Mouse (Mus musculus): ENCODE measurements around the gene Basp1. TPM values are rescaled to one million over a fixed set of nuclear protein-coding genes. Genes with fewer than 3 reads are reported as not detected.

The Basp1 gene
- total and polyA plus RNA-seq, 3 experiments = 1.8 to 2.4 (median 1.9) TPM

- TF ChIP-seq POLR2A (IDR thresholded peaks at IDR 0.05; ENCODE audit: insufficient read depth, low read depth, low read length) = no peak
- no peak for TF ChIP-seq CTCF (IDR thresholded peaks at IDR 0.05)
- no peak for TF ChIP-seq EP300 (IDR thresholded peaks at IDR 0.05; ENCODE audit: insufficient read depth, low read depth, low read length)
- WGBS = 67% methylated on average over 5 of the region's 5 CpGs
- H3K79me2 ChIP-seq (replicated peaks; ENCODE audit: control insufficient read depth, insufficient read depth, low read length) = no peaks in the 10 kb centered on the region
- intact Hi-C loops (cut with DNase I) = no loop called here
- no peaks in the 10 kb centered on the region for H3K36me3 ChIP-seq (ENCODE audit: control insufficient read depth, insufficient read depth, low read length)
- H3K4me1 ChIP-seq (ENCODE audit: control insufficient read depth, insufficient read depth, low read length) = no peaks in the 10 kb centered on the region
- no peak overlapping the region for H3K27ac ChIP-seq
- no peak overlapping the region for H3K9ac ChIP-seq (ENCODE audit: low read depth, low read length)
- DNase-seq = no peak
- no peak overlapping the region for H3K4me3 ChIP-seq
- H3K27me3 ChIP-seq (ENCODE audit: control insufficient read depth, insufficient read depth, low read length) = no peaks in the 10 kb centered on the region
Measured at GRCm38 (mm10) chr15:25405926-25406325, 7.6 kb downstream of the Basp1 start.

DNA sequence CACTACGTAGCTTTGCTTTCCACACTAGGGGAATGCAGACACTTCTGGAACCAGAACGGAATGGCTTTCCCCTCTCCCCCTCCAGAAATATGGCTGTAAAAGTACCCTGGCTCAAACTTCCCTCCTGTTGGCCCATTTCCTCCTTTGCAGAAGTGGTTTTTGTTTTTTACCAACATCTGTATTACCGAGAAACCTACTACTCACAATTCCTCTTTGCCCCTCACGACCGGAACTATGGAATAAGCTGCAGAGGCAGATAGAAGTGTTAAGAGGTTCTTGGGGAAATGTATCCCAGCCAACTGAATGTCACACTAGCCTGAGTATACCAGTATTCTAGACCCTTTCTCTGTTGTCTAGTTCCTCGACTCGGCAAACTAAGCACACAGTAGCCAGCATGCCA, 9.7 kb downstream of the Basp1 start:
- intact Hi-C loops (cut with DNase I) = no loop called here
- H3K36me3 ChIP-seq (ENCODE audit: control insufficient read depth, insufficient read depth, low read length) = no peaks in the 10 kb centered on the region
- no peak overlapping the region for H3K9ac ChIP-seq (ENCODE audit: low read depth, low read length)
- TF ChIP-seq POLR2A (IDR thresholded peaks at IDR 0.05; ENCODE audit: insufficient read depth, low read depth, low read length) = no peak
- no peak for TF ChIP-seq CTCF (IDR thresholded peaks at IDR 0.05)
- TF ChIP-seq EP300 (IDR thresholded peaks at IDR 0.05; ENCODE audit: insufficient read depth, low read depth, low read length) = no peak
- H3K27ac ChIP-seq = no peak overlapping the region
- no peaks in the 10 kb centered on the region for H3K27me3 ChIP-seq (ENCODE audit: control insufficient read depth, insufficient read depth, low read length)
- no peaks in the 10 kb centered on the region for H3K4me1 ChIP-seq (ENCODE audit: control insufficient read depth, insufficient read depth, low read length)
- H3K79me2 ChIP-seq (replicated peaks; ENCODE audit: control insufficient read depth, insufficient read depth, low read length) = no peaks in the 10 kb centered on the region
- DNase-seq = no peak
- 85% methylated on average over 7 of the region's 7 CpGs for WGBS
- no peak overlapping the region for H3K4me3 ChIP-seq

DNA sequence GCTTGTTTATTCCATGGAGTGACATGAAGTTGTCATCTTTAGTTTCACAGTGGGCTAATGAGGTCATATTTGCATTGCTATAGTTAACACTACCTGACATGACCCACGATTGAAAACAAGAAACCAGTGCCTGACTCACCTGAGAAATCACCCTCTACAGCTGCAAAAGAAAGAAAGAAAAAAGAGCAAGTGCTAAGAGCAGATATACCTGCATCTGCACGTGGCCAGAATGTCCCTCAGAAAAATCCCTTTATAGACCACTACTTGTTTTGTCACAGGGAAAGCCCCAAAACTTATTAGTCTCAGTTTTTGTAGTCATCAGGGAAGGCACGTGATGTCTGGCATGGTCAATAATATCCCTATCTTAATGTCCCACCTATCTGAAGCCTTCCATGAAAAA, 11.6 kb downstream of the Basp1 start:
- Histone ChIP-seq H3K36me3 (ENCODE audit: control insufficient read depth, insufficient read depth, low read length) (no peaks in the 10 kb centered on the region), H3K27ac (no peak overlapping the region), H3K4me1 (ENCODE audit: control insufficient read depth, insufficient read depth, low read length) (no peaks in the 10 kb centered on the region), H3K9ac (ENCODE audit: low read depth, low read length) (no peak overlapping the region), H3K4me3 (no peak overlapping the region), H3K27me3 (ENCODE audit: control insufficient read depth, insufficient read depth, low read length) (no peaks in the 10 kb centered on the region), H3K79me2 (replicated peaks; ENCODE audit: control insufficient read depth, insufficient read depth, low read length) (no peaks in the 10 kb centered on the region)
- intact Hi-C loops (cut with DNase I) = no loop called here
- 74% methylated on average over 3 of the region's 3 CpGs for WGBS
- TF ChIP-seq CTCF (IDR thresholded peaks at IDR 0.05) (no peak), EP300 (IDR thresholded peaks at IDR 0.05; ENCODE audit: insufficient read depth, low read depth, low read length) (no peak), POLR2A (IDR thresholded peaks at IDR 0.05; ENCODE audit: insufficient read depth, low read depth, low read length) (no peak)
- no peak for DNase-seq

DNA sequence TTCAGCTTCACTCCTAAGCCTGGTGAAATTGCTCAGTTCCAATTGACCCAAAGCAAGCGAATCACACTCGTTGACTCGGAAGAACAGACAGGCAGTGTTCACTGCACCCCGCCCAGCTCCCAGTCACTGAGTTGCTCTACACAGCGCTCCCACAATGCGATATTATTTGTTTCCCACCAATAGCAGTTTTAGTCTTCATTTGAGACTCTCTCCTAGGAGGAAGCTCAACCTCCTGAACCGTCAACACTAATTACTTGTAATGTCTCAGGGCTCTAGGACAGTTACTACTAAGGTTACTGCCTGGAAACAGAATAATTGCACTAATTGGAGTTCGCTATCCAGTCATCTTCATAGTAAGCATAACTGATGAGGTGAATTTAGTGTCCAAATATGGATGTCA, 13.3 kb downstream of the Basp1 start:
- Histone ChIP-seq H3K9ac (ENCODE audit: low read depth, low read length) (no peak overlapping the region), H3K4me3 (no peak overlapping the region), H3K4me1 (ENCODE audit: control insufficient read depth, insufficient read depth, low read length) (no peaks in the 10 kb centered on the region), H3K79me2 (replicated peaks; ENCODE audit: control insufficient read depth, insufficient read depth, low read length) (no peaks in the 10 kb centered on the region), H3K36me3 (ENCODE audit: control insufficient read depth, insufficient read depth, low read length) (no peaks in the 10 kb centered on the region), H3K27me3 (ENCODE audit: control insufficient read depth, insufficient read depth, low read length) (no peaks in the 10 kb centered on the region), H3K27ac (no peak overlapping the region)
- 92% methylated on average over 8 of the region's 8 CpGs for WGBS
- TF ChIP-seq EP300 (IDR thresholded peaks at IDR 0.05; ENCODE audit: insufficient read depth, low read depth, low read length) (no peak), CTCF (IDR thresholded peaks at IDR 0.05) (no peak), POLR2A (IDR thresholded peaks at IDR 0.05; ENCODE audit: insufficient read depth, low read depth, low read length) (no peak)
- intact Hi-C loops (cut with DNase I) = no loop called here
- DNase-seq = no peak

DNA sequence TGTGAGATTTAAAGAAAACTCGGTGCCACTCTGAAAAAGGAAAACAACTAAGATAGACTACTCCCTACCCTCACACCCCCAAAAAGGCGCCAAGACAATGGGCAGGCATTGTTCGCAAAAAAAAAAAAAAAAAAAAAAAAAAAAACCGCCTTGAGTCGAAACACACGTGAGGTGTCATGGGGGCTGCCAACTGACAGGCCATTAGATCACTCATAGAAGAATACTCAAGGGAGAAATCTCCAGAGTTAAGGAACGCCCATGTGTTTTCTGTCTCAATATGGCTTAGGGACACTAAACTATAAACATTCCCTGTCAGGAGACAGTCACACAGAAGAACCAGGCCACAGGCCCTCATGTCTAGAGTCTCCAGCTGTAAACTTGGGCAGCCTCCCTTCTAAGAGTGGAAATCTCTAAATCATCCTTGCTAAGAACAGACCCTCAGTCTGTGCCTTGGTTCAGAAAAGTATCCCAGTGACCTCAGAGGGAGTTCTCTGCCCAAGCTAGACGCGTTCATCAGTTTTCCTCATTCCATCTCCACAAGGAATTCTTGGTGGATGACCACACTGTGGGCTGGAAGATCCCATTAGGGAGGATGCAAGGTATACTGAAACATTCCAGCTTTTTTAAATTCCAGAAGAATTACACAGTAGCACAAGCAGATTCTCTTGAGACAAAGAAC, 17.5 kb downstream of the Basp1 start:
- TF ChIP-seq POLR2A (IDR thresholded peaks at IDR 0.05; ENCODE audit: insufficient read depth, low read depth, low read length) = no peak
- TF ChIP-seq EP300 (IDR thresholded peaks at IDR 0.05; ENCODE audit: insufficient read depth, low read depth, low read length) = no peak
- Histone ChIP-seq H3K27ac (no peak overlapping the region), H3K79me2 (replicated peaks; ENCODE audit: control insufficient read depth, insufficient read depth, low read length) (no peaks in the 10 kb centered on the region), H3K4me3 (no peak overlapping the region), H3K36me3 (ENCODE audit: control insufficient read depth, insufficient read depth, low read length) (no peaks in the 10 kb centered on the region), H3K9ac (ENCODE audit: low read depth, low read length) (no peak overlapping the region), H3K4me1 (ENCODE audit: control insufficient read depth, insufficient read depth, low read length) (no peaks in the 10 kb centered on the region), H3K27me3 (ENCODE audit: control insufficient read depth, insufficient read depth, low read length) (no peaks in the 10 kb centered on the region)
- DNase-seq = no peak
- intact Hi-C loops (cut with DNase I) = no loop called here
- WGBS = 50% methylated on average over 9 of the region's 9 CpGs

DNA sequence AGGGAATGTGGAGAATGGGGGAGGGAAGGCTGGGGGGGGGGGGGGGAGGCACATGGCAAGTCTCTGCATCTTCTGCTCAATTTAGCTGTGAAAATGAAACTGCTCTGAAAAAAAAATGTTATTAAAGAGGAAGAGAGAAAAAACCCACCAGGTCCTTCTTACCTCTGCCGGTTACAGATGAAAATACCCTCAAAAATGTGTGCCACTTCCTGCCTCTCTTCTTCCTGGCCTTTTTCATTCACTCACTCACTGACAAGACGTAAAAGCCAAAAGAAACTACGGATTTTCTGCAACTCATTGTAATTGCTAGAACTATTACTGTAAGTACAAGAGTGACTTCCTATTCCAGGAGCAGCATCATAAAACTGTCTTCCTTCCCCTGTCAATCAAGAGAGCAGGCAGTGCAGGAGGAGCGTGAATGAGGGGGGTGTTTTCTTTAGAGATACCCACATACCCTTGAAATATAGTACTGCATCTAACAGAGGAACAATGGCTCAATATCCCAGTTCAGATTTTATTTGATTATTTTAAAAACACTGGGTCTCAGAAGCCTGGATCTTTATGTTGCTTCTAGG, 21.0 kb downstream of the Basp1 start:
- Histone ChIP-seq H3K79me2 (replicated peaks; ENCODE audit: control insufficient read depth, insufficient read depth, low read length) (no peaks in the 10 kb centered on the region), H3K9ac (ENCODE audit: low read depth, low read length) (no peak overlapping the region), H3K4me1 (ENCODE audit: control insufficient read depth, insufficient read depth, low read length) (no peaks in the 10 kb centered on the region), H3K36me3 (ENCODE audit: control insufficient read depth, insufficient read depth, low read length) (no peaks in the 10 kb centered on the region), H3K4me3 (no peak overlapping the region), H3K27ac (no peak overlapping the region), H3K27me3 (ENCODE audit: control insufficient read depth, insufficient read depth, low read length) (no peaks in the 10 kb centered on the region)
- 55% methylated on average over 4 of the region's 4 CpGs for WGBS
- intact Hi-C loops (cut with DNase I) = no loop called here
- TF ChIP-seq POLR2A (IDR thresholded peaks at IDR 0.05; ENCODE audit: insufficient read depth, low read depth, low read length) (no peak), CTCF (IDR thresholded peaks at IDR 0.05) (no peak), EP300 (IDR thresholded peaks at IDR 0.05; ENCODE audit: insufficient read depth, low read depth, low read length) (no peak)
- DNase-seq = no peak
